Mouse (Mus musculus) forebrain, embryonic 16.5 days (tissue): Measurements from ENCODE around the gene Sds. TPM values are rescaled to one million over a fixed set of nuclear protein-coding genes. Genes with fewer than 3 reads are reported as not detected.

Experiments used
- ATAC-seq: fragments of 200-750 bp; cut with Nextera tagmentation; 2 replicates; pipeline ENCODE4 v1.8.0; 2017; ENCODE audit warnings: mild to moderate bottlenecking, moderate library complexity
- H3K27ac ChIP-seq: fragments of 300-500 bp; sonication (generic); 2 replicates; pipeline ENCODE4 v1.5.1; 2014; ENCODE audit warnings: low read length, control low read depth
- H3K27me3 ChIP-seq: fragments of 300-500 bp; sonication (generic); replicated peaks from 2 replicates; pipeline ENCODE4 v1.6.1; 2014; ENCODE audit warnings: low read length; ENCODE audit not compliant: control insufficient read depth, insufficient read depth
- H3K36me3 ChIP-seq: fragments of 300-500 bp; sonication (generic); 2 replicates; pipeline ENCODE4 v1.6.1; 2014; ENCODE audit not compliant: control insufficient read depth, insufficient read depth
- H3K4me1 ChIP-seq: fragments of 300-500 bp; sonication (generic); replicated peaks from 2 replicates; pipeline ENCODE4 v1.6.1; 2014; ENCODE audit warnings: low read length; ENCODE audit not compliant: control insufficient read depth, insufficient read depth
- H3K4me2 ChIP-seq: fragments of 300-500 bp; sonication (generic); 2 replicates; pipeline ENCODE4 v1.6.1; 2014; ENCODE audit warnings: mild to moderate bottlenecking, low read length, control low read depth
- H3K4me3 ChIP-seq: fragments of 300-500 bp; sonication (generic); replicated peaks from 2 replicates; pipeline ENCODE4 v1.5.1; 2014; ENCODE audit warnings: mild to moderate bottlenecking, low read length, control low read depth
- H3K9ac ChIP-seq: fragments of 300-500 bp; sonication (generic); replicated peaks from 2 replicates; pipeline ENCODE4 v1.6.1; 2014; ENCODE audit warnings: low read depth, low read length, control low read depth
- H3K9me3 ChIP-seq: fragments of 300-500 bp; sonication (generic); 2 replicates; pipeline ENCODE4 v1.6.1; 2016; ENCODE audit warnings: low read length; ENCODE audit not compliant: control insufficient read depth
- WGBS: fragments of 180-500 bp; shearing (Covaris S2); extraction: QIAGEN DNeasy Blood & Tissue Kit; methylation state at CpG from one replicate; pipeline ENCODE4 v1.1.7; 2014; 5-methylcytosine and 5-hydroxymethylcytosine counted together
- polyA plus RNA-seq: library from polyadenylated mRNA; unstranded; fragments of >200 nt; fragmentation: Nextera tagmentation; extraction: Ambion mirVana; gene quantifications from 2 replicates; pipeline ENCODE4 v1.2.1, GENCODE M21; 2015

Gene Sds
- polyA plus RNA-seq, 1 experiment from 2014 or later: not detected

DNA sequence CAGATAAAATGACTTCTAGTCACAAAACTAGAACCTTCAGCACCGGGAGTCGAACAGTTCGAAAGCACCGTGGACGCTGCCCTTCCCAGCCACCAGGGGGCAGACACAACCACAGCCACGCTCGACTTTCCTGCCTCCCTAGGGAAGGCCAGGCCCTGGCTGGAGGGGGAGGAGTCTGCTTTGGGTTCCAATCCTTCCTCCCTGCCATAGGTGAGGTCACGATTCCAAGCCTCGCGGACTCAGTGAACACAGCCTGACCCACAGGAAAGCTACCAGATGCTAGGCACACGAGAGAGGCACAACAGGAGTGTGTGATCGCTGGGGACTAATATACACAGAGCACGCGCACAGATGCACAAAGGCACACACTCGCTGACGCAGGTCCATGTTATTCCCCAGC, 29.0 kb downstream of the Sds start:
- Histone ChIP-seq H3K4me1 (peaks cover 19% of the 10 kb centered on the region), H3K9me3 (no peaks in the 10 kb centered on the region), H3K4me2 (no peak overlapping the region), H3K4me3 (no peak overlapping the region), H3K9ac (no peak overlapping the region), H3K27ac (no peak overlapping the region), H3K27me3 (no peaks in the 10 kb centered on the region), H3K36me3 (no peaks in the 10 kb centered on the region)
- ATAC-seq: 0 out of 2 replicates have a peak, but pooled peaks have one; percentile 9
- 24% methylated on average over 16 of the region's 16 CpGs for WGBS

DNA sequence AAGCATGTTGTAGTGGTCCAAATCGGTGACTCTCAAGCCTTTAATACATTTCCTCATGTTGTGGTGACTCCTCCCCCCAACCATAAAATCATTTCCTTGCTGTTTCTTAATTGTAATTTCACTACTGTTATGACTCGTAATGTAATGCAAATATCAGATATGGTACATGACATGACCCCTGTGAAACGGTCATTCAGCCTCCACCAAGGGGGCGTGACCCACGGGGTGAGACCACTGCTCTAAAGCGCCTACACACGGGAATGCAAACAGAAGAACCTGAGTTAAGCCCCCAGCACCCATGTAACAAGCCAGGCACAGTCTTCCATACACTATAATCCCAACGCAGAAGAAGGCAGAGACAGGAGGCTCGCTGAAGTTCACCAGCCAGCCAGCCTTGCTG, 29.5 kb downstream of the Sds start:
- no peak overlapping the region for H3K9ac ChIP-seq
- no peak overlapping the region for H3K27ac ChIP-seq
- H3K4me3 ChIP-seq: no peak overlapping the region
- no peaks in the 10 kb centered on the region for H3K9me3 ChIP-seq
- no peaks in the 10 kb centered on the region for H3K36me3 ChIP-seq
- 70% methylated on average over 9 of the region's 9 CpGs for WGBS
- H3K27me3 ChIP-seq: no peaks in the 10 kb centered on the region
- peaks cover 23% of the 10 kb centered on the region for H3K4me1 ChIP-seq
- ATAC-seq: no peak
- no peak overlapping the region for H3K4me2 ChIP-seq

DNA sequence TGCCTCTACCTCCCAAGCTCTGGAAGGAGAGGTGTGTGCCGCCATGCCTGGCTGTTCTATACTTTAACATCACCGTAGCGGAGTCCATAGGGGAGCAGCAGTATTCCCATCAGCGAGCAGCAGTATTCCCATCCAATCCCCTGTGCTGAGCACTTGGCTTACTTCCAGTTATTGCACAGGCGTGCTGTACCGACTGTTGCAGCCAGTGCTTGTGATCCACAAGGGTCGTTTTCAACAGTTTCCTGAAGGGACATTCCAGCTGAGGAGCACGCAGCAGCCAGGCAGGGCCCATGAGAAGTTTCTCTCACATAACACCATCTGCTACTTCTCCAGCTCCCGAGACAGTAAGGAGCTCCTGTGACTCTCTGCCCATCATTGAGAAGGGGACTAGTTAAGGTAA, 30.2 kb downstream of the Sds start:
- no peaks in the 10 kb centered on the region for H3K36me3 ChIP-seq
- no peak overlapping the region for H3K9ac ChIP-seq
- no peak overlapping the region for H3K4me2 ChIP-seq
- H3K27ac ChIP-seq: no peak overlapping the region
- no peak overlapping the region for H3K4me3 ChIP-seq
- 47% methylated on average over 9 of the region's 9 CpGs for WGBS
- no peaks in the 10 kb centered on the region for H3K9me3 ChIP-seq
- peaks cover 2% of the 10 kb centered on the region; the same call in 1 of the 2 replicates for H3K27me3 ChIP-seq
- ATAC-seq: no peak
- peaks cover 28% of the 10 kb centered on the region for H3K4me1 ChIP-seq

DNA sequence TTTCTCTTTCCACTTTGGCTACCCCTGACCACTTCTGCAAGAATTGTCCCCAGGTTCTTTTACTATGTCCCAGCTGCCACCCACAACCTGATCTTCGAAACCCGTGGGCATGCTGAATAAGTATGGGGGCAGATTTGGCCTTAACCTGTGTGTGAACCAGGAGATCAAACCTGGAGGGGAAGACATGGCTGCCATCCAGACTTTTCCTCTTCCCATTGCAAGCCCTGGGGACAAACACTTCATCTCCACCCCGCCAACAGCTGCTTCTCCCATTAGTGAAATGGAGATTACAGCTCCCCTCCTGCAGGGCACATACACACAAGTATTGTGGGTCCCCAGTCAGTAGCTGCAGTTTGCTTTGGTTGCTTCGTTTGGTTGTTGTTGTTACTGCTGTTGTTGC, 31.0 kb downstream of the Sds start:
- H3K4me1 ChIP-seq: peaks cover 20% of the 10 kb centered on the region
- H3K27ac ChIP-seq: no peak overlapping the region
- no peak overlapping the region for H3K9ac ChIP-seq
- H3K9me3 ChIP-seq: no peaks in the 10 kb centered on the region
- H3K36me3 ChIP-seq: no peaks in the 10 kb centered on the region
- no peak overlapping the region for H3K4me2 ChIP-seq
- WGBS: 56% methylated on average over 4 of the region's 4 CpGs
- ATAC-seq: no peak
- H3K27me3 ChIP-seq: peaks cover 7% of the 10 kb centered on the region
- no peak overlapping the region for H3K4me3 ChIP-seq

DNA sequence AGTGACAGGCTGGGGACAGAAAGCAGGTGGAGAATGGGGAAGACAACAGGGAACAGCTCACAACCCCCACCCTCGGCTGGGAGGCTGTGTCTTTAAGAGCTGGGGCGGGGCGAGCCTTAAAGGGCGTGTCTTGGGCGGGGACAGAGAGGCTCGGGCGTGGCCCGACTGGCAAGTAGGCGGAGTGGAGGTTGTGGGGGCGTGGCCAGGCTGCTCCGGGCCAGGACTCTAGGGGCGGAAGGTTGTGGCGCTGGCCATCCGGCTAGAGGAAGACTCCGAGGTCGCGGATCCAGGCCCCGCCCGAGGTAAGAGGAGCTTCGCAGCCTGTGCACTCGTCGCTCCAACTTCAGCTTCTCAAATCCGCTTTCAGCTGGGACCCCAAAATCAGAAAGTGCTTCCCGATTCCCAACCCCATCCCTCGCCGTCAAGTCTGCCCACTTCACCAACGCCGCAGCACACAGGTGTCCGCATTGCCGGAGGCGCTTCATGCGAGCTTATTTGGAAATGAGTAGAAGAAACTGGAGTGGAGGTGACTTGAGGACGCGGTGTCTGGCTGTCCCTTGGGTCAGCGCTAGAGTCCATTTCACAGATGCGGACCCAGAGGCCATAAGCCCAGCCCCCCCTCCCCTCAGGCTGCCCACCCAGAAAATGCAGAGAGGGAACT, 34.8 kb downstream of the Sds start, which contains the start of gene Slc8b1:
Gene Slc8b1 (plus strand): TSS at position 187 of the 661 bp plus-strand sequence.
- Histone ChIP-seq H3K9ac (peak within 1 kb of the TSS; percentile 41; the same call in 1 of the 2 replicates), H3K4me1 (peaks cover 17% of the 10 kb centered on the region), H3K27me3 (peaks cover 7% of the 10 kb centered on the region), H3K4me2 (peak within 1 kb of the TSS; percentile 66), H3K36me3 (no peaks in the 10 kb centered on the region), H3K9me3 (no peaks in the 10 kb centered on the region), H3K27ac (no peak within 1 kb of the TSS), H3K4me3 (peak within 1 kb of the TSS; percentile 47)
- peak; percentile 83 for ATAC-seq
- 1% methylated on average over 36 of the region's 36 CpGs for WGBS

DNA sequence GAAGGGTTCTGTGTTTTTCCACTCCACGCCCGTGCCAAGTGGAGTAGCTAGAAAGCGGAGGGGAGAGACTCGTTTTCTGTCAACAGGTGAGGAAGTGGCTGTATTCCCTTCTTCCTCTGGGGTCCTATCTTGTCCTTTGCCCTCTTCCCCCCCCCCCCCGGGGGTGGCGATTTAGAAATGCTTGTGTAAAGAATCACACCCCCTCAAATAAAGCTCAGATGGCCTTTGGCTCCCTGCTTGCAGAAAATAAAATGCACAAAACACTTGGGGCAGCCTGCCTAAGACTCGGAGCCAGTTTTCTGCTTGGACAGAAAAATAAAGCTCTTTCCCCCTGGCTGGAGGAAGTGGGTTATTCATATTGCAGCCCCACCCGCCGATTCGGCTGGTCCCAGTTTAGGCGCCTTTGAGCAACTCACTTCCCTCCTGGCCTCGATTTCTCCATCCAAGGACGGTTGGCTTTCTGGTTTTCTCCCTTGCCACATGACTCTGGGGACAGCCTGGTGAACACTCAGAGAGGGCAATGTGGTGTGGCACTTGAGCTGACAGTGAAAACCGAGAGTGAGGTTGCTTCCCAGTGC, 35.4 kb downstream of the Sds start:
- ATAC-seq: no peak; the same call in 1 of the 2 replicates
- H3K27ac ChIP-seq: no peak overlapping the region
- H3K36me3 ChIP-seq: no peaks in the 10 kb centered on the region
- H3K4me3 ChIP-seq: peak overlapping the region; percentile 47
- WGBS: 31% methylated on average over 14 of the region's 14 CpGs
- H3K9me3 ChIP-seq: no peaks in the 10 kb centered on the region
- H3K4me1 ChIP-seq: peaks cover 14% of the 10 kb centered on the region
- H3K4me2 ChIP-seq: peak overlapping the region; percentile 66
- H3K27me3 ChIP-seq: peaks cover 7% of the 10 kb centered on the region
- H3K9ac ChIP-seq: no peak overlapping the region

DNA sequence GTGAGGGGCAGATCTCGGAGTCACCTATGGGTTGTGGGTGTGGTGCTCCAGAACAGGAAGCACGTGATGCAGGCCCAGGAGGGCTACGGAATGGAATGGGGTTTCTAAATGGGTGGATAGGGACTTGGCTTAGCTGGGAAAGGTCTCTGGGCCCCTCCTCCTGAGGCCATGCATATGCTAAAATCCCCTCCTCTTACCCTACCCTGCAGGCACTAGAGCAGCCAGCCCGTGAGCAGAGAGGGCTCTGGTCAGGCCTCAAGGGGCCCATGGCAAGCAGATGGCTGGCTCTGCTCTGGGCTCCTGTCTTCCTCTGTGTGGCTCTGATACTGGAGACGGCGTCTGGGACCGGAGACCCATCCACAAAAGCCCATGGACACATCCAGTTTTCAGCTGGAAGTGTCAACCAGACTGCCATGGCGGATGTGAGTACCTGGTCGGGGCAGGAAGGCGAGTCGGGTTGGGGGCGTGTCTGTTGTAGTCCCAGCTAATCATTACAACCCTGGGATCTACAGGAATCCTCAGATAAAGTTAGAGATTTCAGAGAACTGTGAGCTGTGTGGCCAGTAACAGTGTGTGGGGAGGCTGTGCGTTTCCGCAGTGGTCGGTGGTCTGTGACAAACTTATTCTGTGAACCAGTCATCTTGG, 36.7 kb downstream of the Sds start:
- no peak for ATAC-seq
- no peaks in the 10 kb centered on the region for H3K9me3 ChIP-seq
- WGBS: 49% methylated on average over 15 of the region's 15 CpGs

DNA sequence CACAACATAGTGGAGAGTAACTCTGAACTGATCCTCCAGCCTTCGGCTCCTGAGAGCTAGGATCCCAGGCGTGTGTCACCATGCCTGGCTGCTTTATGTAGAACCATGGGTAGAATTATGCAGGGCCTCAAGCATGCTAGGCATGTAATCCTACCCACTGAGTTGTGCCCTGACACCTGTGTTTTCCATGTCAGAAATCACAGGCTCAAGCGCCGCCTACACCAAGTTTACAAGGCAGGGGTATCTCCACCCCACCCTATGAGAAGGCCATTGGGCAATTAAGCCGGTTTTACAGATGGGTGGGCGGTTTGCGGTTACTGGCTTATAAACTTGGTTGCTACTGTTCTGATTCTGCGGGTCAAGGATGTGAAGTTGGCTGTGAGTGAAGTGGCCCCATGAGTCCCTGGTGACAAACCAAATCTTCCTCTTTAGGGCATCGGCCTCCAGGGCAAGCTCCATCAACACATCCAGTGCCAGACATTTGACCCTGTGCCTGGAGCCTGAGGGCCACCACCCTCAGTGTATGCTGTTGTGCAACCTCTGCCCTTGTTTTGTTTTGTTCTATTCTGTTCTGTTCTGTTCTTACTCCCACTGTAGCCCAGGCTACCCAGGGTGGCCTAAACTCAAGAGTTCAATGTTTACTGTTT, 37.8 kb downstream of the Sds start:
- Histone ChIP-seq H3K36me3 (no peaks in the 10 kb centered on the region), H3K9me3 (no peaks in the 10 kb centered on the region), H3K27me3 (peaks cover 7% of the 10 kb centered on the region), H3K27ac (no peak overlapping the region), H3K4me2 (no peak overlapping the region), H3K4me3 (no peak overlapping the region), H3K4me1 (peaks cover 14% of the 10 kb centered on the region), H3K9ac (no peak overlapping the region)
- no peak for ATAC-seq
- 88% methylated on average over 9 of the region's 9 CpGs for WGBS

More for the DNA sequence above, 36.7 kb downstream of the Sds start:
- no peak overlapping the region for H3K4me2 ChIP-seq
- H3K9ac ChIP-seq: no peak overlapping the region
- no peaks in the 10 kb centered on the region for H3K36me3 ChIP-seq
- H3K27me3 ChIP-seq: peaks cover 7% of the 10 kb centered on the region
- no peak overlapping the region for H3K4me3 ChIP-seq
- H3K4me1 ChIP-seq: peaks cover 14% of the 10 kb centered on the region
- no peak overlapping the region for H3K27ac ChIP-seq

DNA sequence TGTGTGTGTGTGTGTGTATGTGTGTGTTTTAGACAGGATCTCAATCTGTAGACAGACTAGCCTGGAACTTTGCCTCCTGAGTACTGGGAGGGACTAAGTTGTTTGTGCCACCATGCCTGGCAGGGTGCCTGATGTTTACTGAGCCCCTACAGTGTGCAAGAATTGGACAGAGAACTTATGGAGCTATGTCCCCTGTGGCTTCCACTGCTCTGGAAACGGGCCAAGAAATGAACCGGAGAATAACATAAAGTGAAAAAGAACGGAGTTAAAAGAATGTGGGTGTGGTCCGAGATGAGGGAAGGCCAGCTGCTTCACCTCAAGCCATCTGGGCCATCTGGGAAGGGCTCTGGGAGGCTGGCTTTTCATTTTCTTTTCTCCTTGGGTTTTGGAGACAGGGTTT, 38.4 kb downstream of the Sds start:
- H3K4me3 ChIP-seq: no peak overlapping the region
- WGBS: 16% methylated on average over 4 of the region's 4 CpGs
- no peak for ATAC-seq
- H3K9ac ChIP-seq: no peak overlapping the region
- no peaks in the 10 kb centered on the region for H3K9me3 ChIP-seq
- peaks cover 14% of the 10 kb centered on the region for H3K4me1 ChIP-seq
- H3K27ac ChIP-seq: no peak overlapping the region
- no peak overlapping the region for H3K4me2 ChIP-seq
- H3K27me3 ChIP-seq: peaks cover 7% of the 10 kb centered on the region
- no peaks in the 10 kb centered on the region for H3K36me3 ChIP-seq
